Mouse (Mus musculus) neutrophil, adult 5-6 weeks (primary cell): Measurements from ENCODE around the gene Cramp1l. TPM values are rescaled to one million over a fixed set of nuclear protein-coding genes. Genes with fewer than 3 reads are reported as not detected.

Experiments used
- total RNA-seq: library from RNA; stranded (forward); fragments of 200-1000 nt; gene quantifications from 2 replicates; pipeline ENCODE4 v1.2.3, GENCODE M21; 2017

The Cramp1l gene
- total RNA-seq, 1 experiment from 2014 or later, result 20.7 TPM

Other genes starting within 250 kb of the Cramp1l start
- not detected in 2 replicates for gene Meiob, start 211.5 kb downstream of the Cramp1l start, total RNA-seq
- gene Hagh, start 175.6 kb downstream of the Cramp1l start, total RNA-seq, result 17.9 and 28.0 TPM in 2 replicates
- 2.9 and 4.0 TPM in 2 replicates for gene Fahd1, start 165.4 kb downstream of the Cramp1l start, total RNA-seq
- gene Igfals, start 149.8 kb downstream of the Cramp1l start, total RNA-seq, result not detected in 2 replicates
- 26.3 and 32.4 TPM in 2 replicates for gene Nubp2, start 129.4 kb downstream of the Cramp1l start, total RNA-seq
- 19.7 and 24.6 TPM in 2 replicates for gene Spsb3, start 129.1 kb downstream of the Cramp1l start, total RNA-seq
- 26.3 and 30.2 TPM in 2 replicates for gene Eme2, start 120.7 kb downstream of the Cramp1l start, total RNA-seq
- 9.4 and 15.3 TPM in 2 replicates for gene Mrps34, start 120.7 kb downstream of the Cramp1l start, total RNA-seq
- 26.1 and 34.3 TPM in 2 replicates for gene Nme3, start 119.3 kb downstream of the Cramp1l start, total RNA-seq
- 115 and 127 TPM in 2 replicates for gene Mapk8ip3, start 78.8 kb downstream of the Cramp1l start, total RNA-seq
- 20.0 and 20.6 TPM in 2 replicates for gene Jpt2, start 55.1 kb downstream of the Cramp1l start, total RNA-seq
- gene Ift140, start 297 bp upstream of the Cramp1l start, total RNA-seq, result 40.9 and 48.3 TPM in 2 replicates
- not detected in 2 replicates for gene Tmem204, start 67.8 kb upstream of the Cramp1l start, total RNA-seq
- gene Telo2, start 100.2 kb upstream of the Cramp1l start, total RNA-seq, result 17.4 and 19.6 TPM in 2 replicates
- gene Ptx4, start 105.0 kb upstream of the Cramp1l start, total RNA-seq, result not detected in 2 replicates
- 21.5 and 25.0 TPM in 2 replicates for gene Clcn7, start 117.6 kb upstream of the Cramp1l start, total RNA-seq
- 0.12 TPM in 1 of 2 replicates, not detected in the other for gene Ccdc154, start 146.7 kb upstream of the Cramp1l start, total RNA-seq
- gene Gm38655, start 159.7 kb upstream of the Cramp1l start, total RNA-seq, result not detected in 2 replicates
- gene BC003965, start 168.8 kb upstream of the Cramp1l start, total RNA-seq, result 6.8 TPM in 2 replicates
- gene Unkl, start 172.6 kb upstream of the Cramp1l start, total RNA-seq, result 20.4 and 23.8 TPM in 2 replicates
- 14.4 and 19.4 TPM in 2 replicates for gene Gnptg, start 224.3 kb upstream of the Cramp1l start, total RNA-seq
- 19.8 and 20.5 TPM in 2 replicates for gene Tsr3, start 224.4 kb upstream of the Cramp1l start, total RNA-seq
- gene Baiap3, start 240.6 kb upstream of the Cramp1l start, total RNA-seq, result 5.4 and 7.8 TPM in 2 replicates